Mouse (Mus musculus): Measurements from ENCODE around the gene Actl6a. TPM values are rescaled to one million over a fixed set of nuclear protein-coding genes. Genes with fewer than 3 reads are reported as not detected.

Actl6a gene
- total RNA-seq, 4 experiments from 2014 or later: 11.0 to 19.6 (median 14.2) TPM

DNA sequence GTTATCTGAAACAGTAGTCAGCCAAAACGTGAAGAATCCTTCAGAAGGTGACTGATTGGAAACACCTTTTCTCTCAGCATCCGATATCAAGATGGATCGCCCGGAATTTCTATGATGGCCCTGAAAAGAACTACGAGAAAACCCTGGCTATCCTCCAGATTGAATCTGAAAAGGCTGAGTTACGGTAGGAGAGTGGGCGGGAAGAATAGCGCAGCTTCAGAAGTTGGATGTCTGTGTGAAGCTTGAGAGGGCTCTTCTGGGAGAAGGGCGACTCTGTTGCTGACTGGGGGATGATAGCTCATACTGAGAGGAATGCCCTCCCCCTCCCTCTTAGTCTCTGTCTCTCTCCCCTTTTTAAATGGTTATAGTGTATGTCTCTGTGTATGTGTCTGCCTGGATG, 42.3 kb downstream of the Actl6a start:
- no peak for DNase-seq (ENCODE audit: low spot score in 2 of 2)

DNA sequence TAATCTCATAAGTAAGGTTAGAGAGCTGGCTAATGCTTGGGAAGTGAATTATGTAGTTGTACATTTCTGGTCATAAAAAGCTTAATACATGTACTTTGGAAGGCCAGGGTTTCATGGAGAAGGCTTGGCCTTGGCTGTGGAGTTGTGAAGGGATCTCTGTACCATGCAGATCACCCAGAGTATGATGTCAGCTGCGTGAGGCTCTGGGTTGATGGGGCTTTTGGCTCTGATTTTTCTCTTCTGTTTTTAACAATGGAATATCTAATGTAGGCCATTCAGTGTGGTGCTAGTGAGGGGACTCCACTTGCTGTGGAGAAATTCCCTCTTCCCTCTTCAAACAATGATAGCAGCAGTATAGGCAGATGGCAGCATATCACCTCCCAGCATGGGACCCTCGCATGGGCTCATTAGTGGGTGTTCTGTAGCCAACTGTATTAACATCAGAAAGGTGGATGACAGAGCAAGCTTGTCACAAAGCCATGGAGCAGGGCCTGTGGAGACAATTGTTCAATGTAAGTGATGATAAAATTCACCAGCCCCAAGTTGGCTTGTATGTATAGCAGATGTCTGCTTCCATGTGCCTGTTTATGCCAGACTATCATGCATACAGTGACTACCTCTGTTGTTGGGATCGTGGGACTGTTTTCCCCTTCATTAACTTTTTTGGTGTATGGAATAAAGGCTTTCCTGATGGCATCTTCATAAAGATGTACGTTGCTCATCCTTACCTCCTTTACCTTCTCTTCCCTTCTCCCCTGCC, 43.9 kb downstream of the Actl6a start:
- no peak for DNase-seq (ENCODE audit: low spot score in 2 of 2)

GRCm38 (mm10) chr3:32754384-32754915, 48.4 kb downstream of the Actl6a start:
- DNase-seq (ENCODE audit: low spot score in 2 of 2): no peak

DNA sequence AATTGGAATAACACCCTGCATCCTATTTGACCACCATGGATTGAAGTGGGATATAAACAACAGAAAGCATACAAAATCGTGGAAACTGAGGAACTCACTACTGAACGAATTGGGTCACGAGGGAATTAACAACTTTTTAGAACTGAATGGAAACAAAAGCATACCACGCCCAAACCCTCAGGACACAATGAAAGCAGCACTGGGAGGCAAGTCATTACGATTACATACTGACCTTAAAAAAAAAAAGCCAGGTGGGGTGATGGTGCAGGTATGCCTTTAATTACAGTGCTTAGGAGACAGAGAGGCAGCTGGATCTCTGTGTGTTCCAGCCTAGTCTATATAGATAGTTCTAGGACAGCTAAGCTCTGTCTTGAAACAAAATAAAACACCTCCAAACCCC, 53.1 kb downstream of the Actl6a start:
- DNase-seq (ENCODE audit: low spot score in 2 of 2): no peak

DNA sequence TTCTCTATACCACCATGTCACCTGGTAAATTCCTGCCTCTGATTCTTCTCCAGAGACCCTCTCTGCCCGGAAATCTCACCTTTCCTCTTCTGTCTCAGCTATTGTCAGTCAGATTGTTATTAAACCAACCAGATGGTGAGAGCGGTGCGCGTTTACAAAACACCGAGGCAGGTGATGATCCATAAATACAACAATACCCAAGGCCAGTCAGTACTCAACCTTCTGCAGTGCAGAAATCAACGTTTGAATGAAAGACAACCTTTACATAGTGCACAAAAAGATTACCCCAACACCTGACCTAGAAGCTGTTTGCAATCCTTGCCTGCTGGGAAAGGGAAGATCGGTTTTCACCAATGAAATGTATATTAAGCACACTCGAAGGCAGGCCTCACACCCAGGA, 56.9 kb downstream of the Actl6a start:
- DNase-seq (ENCODE audit: low spot score in 2 of 2): no peak

- DNase-seq (ENCODE audit: low spot score in 2 of 2): no peak
Observed at GRCm38 (mm10) chr3:32763902-32764301, 57.8 kb downstream of the Actl6a start.

GRCm38 (mm10) chr3:32770781-32771180, 64.7 kb downstream of the Actl6a start:
- no peak for DNase-seq (ENCODE audit: low spot score in 2 of 2)

Other genes starting within 250 kb of the Actl6a start
- not detected for gene Kcnmb3, start 214.1 kb upstream of the Actl6a start, total RNA-seq (2022)
- gene Zfp639, start 196.0 kb upstream of the Actl6a start, total RNA-seq (2022): 10 to 100 TPM; 27.6 to 39.8 (median 28.8) TPM
- 100 to 1,000 TPM; 196 to 263 (median 234) TPM for gene Mfn1, start 176.8 kb upstream of the Actl6a start, total RNA-seq (2022)
- 1 to 10 TPM; 3.1 to 5.4 (median 4.8) TPM for gene Gnb4, start 89.7 kb upstream of the Actl6a start, total RNA-seq (2022)
- 100 to 1,000 TPM; 525 to 629 (median 587) TPM for gene Ndufb5, start 30.7 kb downstream of the Actl6a start, total RNA-seq (2022)
- gene Mrpl47, start 31.3 kb downstream of the Actl6a start, total RNA-seq (2022): 10 to 100 TPM; 20.4 to 30.2 (median 26.4) TPM
- 100 to 1,000 TPM; 189 to 250 (median 219) TPM for gene Usp13, start 111.2 kb downstream of the Actl6a start, total RNA-seq (2022)